In genomic region chr9:51312554-51313317, GRCm38 (mm10) we compare ENCODE assay signal across 14 mouse cellular contexts. TPM values are rescaled to one million over a fixed set of nuclear protein-coding genes. Genes with fewer than 3 reads are reported as not detected.
DNase-seq lines count a peak whose midpoint lies in the region; ATAC-seq and TF ChIP-seq lines count a peak whose summit lies in the region.
"Had no signal": no experiment of that assay in that cellular context is flagged by ENCODE, and none has a peak within 500 bp of the region (broad histone marks: within the 10 kb centered on the region; RNA-seq: fewer than 3 reads in every experiment).

No protein-coding gene starts in this region.

- TF ChIP-seq CTCF in liver, adult 2 months (IDR thresholded peaks at IDR 0.05; ENCODE audit: low read depth, low read length), result no peak
- TF ChIP-seq CTCF in intestine, postnatal 0 days (IDR thresholded peaks at IDR 0.05; ENCODE audit: low read depth), result no peak

- ATAC-seq in embryonic facial prominence, embryonic 13.5 days (ENCODE audit: insufficient number of reproducible peaks, insufficient read depth, low FRiP score, low TSS enrichment, low read depth), result no peak
- ATAC-seq in intestine, postnatal 0 days, result peak; percentile 75

- no peaks in the 10 kb centered on the region for H3K9me3 ChIP-seq in embryonic facial prominence, embryonic 13.5 days
- H3K9me3 ChIP-seq in embryonic facial prominence, embryonic 10.5 days, result no peaks in the 10 kb centered on the region
- no peaks in the 10 kb centered on the region for H3K9me3 ChIP-seq in intestine, postnatal 0 days (ENCODE audit: control insufficient read depth)
- H3K9me3 ChIP-seq: limb, embryonic 13.5 days had no signal

- no peak for TF ChIP-seq POLR2A in liver, adult 2 months (IDR thresholded peaks at IDR 0.05; ENCODE audit: extremely low read depth, insufficient read depth, low read length)

- H3K4me3 ChIP-seq in embryonic facial prominence, embryonic 13.5 days, result no peak overlapping the region
- no peak overlapping the region for H3K4me3 ChIP-seq in embryonic facial prominence, embryonic 10.5 days
- H3K4me3 ChIP-seq in liver, adult 2 months (ENCODE audit: insufficient read depth, low read depth, low read length), result peak overlapping the region; percentile 32
- H3K4me3 ChIP-seq in intestine, postnatal 0 days (ENCODE audit: low read depth, low read length), result no peak overlapping the region
- H3K4me3 ChIP-seq: erythroblast, embryonic 14.5 days; limb, embryonic 13.5 days had no signal

- 52% methylated on average over 18 of the region's 18 CpGs for WGBS in embryonic facial prominence, embryonic 13.5 days
- WGBS in embryonic facial prominence, embryonic 10.5 days, result 81% methylated on average over 18 of the region's 18 CpGs
- 16% methylated on average over 18 of the region's 18 CpGs for WGBS in liver, adult 2 months
- 16% methylated on average over 18 of the region's 18 CpGs for WGBS in intestine, postnatal 0 days

- H3K79me2 ChIP-seq in liver, adult 2 months (ENCODE audit: control insufficient read depth, insufficient read depth, low read length), result no peaks in the 10 kb centered on the region

- H3K36me3 ChIP-seq in embryonic facial prominence, embryonic 13.5 days, result no peaks in the 10 kb centered on the region
- no peaks in the 10 kb centered on the region for H3K36me3 ChIP-seq in embryonic facial prominence, embryonic 10.5 days (replicated peaks)
- H3K36me3 ChIP-seq in liver, adult 2 months (ENCODE audit: control insufficient read depth, insufficient read depth, low read length), result no peaks in the 10 kb centered on the region
- H3K36me3 ChIP-seq in intestine, postnatal 0 days (ENCODE audit: control insufficient read depth, insufficient read depth), result no peaks in the 10 kb centered on the region
- H3K36me3 ChIP-seq: limb, embryonic 13.5 days had no signal

- intact Hi-C loops in left cerebral cortex, postnatal 36 days (cut with DNase I), result no loop called here

- peak overlapping the region; percentile 14; the same call in 1 of the 2 replicates for H3K4me2 ChIP-seq in embryonic facial prominence, embryonic 13.5 days
- peak overlapping the region; percentile 51 for H3K4me2 ChIP-seq in intestine, postnatal 0 days (replicated peaks; ENCODE audit: low read depth)
- H3K4me2 ChIP-seq: limb, embryonic 13.5 days had no signal

- no peak overlapping the region for H3K9ac ChIP-seq in embryonic facial prominence, embryonic 13.5 days
- H3K9ac ChIP-seq in liver, adult 2 months (ENCODE audit: low read depth, low read length), result peak overlapping the region; percentile 34
- no peak overlapping the region for H3K9ac ChIP-seq in intestine, postnatal 0 days (ENCODE audit: low read depth, low read length)
- H3K9ac ChIP-seq: limb, embryonic 13.5 days had no signal

- DNase-seq in embryonic facial prominence, embryonic 10.5 days (ENCODE audit: low spot score), result no peak
- DNase-seq in liver, adult 2 months (ENCODE audit: extremely low read depth, low read depth, low spot score), result peak; percentile 93
- no peak for DNase-seq in liver
- DNase-seq in lung, postnatal 36 days, result peak; percentile 22
- no peak for DNase-seq in left cerebral cortex, postnatal 36 days (ENCODE audit: low spot score in 2 of 2)
- DNase-seq in heart, adult 9 months (ENCODE audit: low spot score in 2 of 2), result no peak
- DNase-seq: gastrocnemius, postnatal 36 days; heart, postnatal 10 days had no signal

- H3K27me3 ChIP-seq in embryonic facial prominence, embryonic 13.5 days, result no peaks in the 10 kb centered on the region
- no peaks in the 10 kb centered on the region for H3K27me3 ChIP-seq in embryonic facial prominence, embryonic 10.5 days (replicated peaks; ENCODE audit: low read depth, poor library complexity, severe bottlenecking)
- H3K27me3 ChIP-seq in liver, adult 2 months (ENCODE audit: control insufficient read depth, insufficient read depth, low read length), result no peaks in the 10 kb centered on the region
- H3K27me3 ChIP-seq in intestine, postnatal 0 days (replicated peaks; ENCODE audit: control insufficient read depth, insufficient read depth, low read length), result peaks cover 42% of the 10 kb centered on the region
- H3K27me3 ChIP-seq: limb, embryonic 13.5 days had no signal

- H3K27ac ChIP-seq in embryonic facial prominence, embryonic 13.5 days, result no peak overlapping the region
- no peak overlapping the region for H3K27ac ChIP-seq in embryonic facial prominence, embryonic 10.5 days (replicated peaks)
- peak overlapping the region; percentile 61 for H3K27ac ChIP-seq in liver, adult 2 months (replicated peaks; ENCODE audit: insufficient read depth, low read depth, low read length)
- no peak overlapping the region for H3K27ac ChIP-seq in intestine, postnatal 0 days (ENCODE audit: low read depth, low read length)
- H3K27ac ChIP-seq: limb, embryonic 13.5 days had no signal

- peaks cover 3% of the 10 kb centered on the region; the same call in 1 of the 2 replicates for H3K4me1 ChIP-seq in embryonic facial prominence, embryonic 13.5 days
- no peaks in the 10 kb centered on the region for H3K4me1 ChIP-seq in embryonic facial prominence, embryonic 10.5 days
- peaks cover 5% of the 10 kb centered on the region for H3K4me1 ChIP-seq in liver, adult 2 months (ENCODE audit: control insufficient read depth, insufficient read depth, low read length)
- no peaks in the 10 kb centered on the region for H3K4me1 ChIP-seq in intestine, postnatal 0 days (replicated peaks; ENCODE audit: control insufficient read depth, insufficient read depth, low read length)
- H3K4me1 ChIP-seq: limb, embryonic 13.5 days had no signal

RNA-seq across cellular contexts. Expression of gene 1810046K07Rik, which starts 16.0 kb away (rescaled TPM):
- polyA plus RNA-seq in embryonic facial prominence, embryonic 13.5 days (2015; fragmentation: Nextera tagmentation; extraction: Ambion mirVana), result not detected in 2 replicates
- polyA plus RNA-seq in embryonic facial prominence, embryonic 10.5 days (2016; fragmentation: Nextera tagmentation; extraction: Ambion mirVana), result not detected in 2 replicates
- total RNA-seq in liver, adult 2 months (2014; rRNA removed), result 3.2 and 4.0 TPM in 2 replicates
- 11.3 and 22.4 TPM in 2 replicates for polyA plus RNA-seq in liver, adult 2 months (2012; rRNA removed)
- polyA plus RNA-seq in intestine, postnatal 0 days (2015; fragmentation: Nextera tagmentation; extraction: Ambion mirVana), result 0.09 and 0.25 TPM in 2 replicates
- total RNA-seq in left cerebral cortex, postnatal 36 days (2021), result not detected
- total RNA-seq: gastrocnemius, postnatal 36 days; heart, postnatal 10 days; layer of hippocampus, postnatal 10 days had no signal
- polyA plus RNA-seq: neural tube, embryonic 14.5 days had no signal

RNA-seq across cellular contexts. Expression of gene Colca2, which starts 34.4 kb away (rescaled TPM):
- 3.3 and 3.7 TPM in 2 replicates for polyA plus RNA-seq in embryonic facial prominence, embryonic 13.5 days (2015; fragmentation: Nextera tagmentation; extraction: Ambion mirVana)
- polyA plus RNA-seq in embryonic facial prominence, embryonic 10.5 days (2016; fragmentation: Nextera tagmentation; extraction: Ambion mirVana), result 1.9 and 2.1 TPM in 2 replicates
- 0.07 and 0.09 TPM in 2 replicates for total RNA-seq in liver, adult 2 months (2014; rRNA removed)
- polyA plus RNA-seq in liver, adult 2 months (2012; rRNA removed), result 0.09 and 0.45 TPM in 2 replicates
- polyA plus RNA-seq in intestine, postnatal 0 days (2015; fragmentation: Nextera tagmentation; extraction: Ambion mirVana), result 1.3 and 1.7 TPM in 2 replicates
- total RNA-seq in left cerebral cortex, postnatal 36 days (2021), result 1 to 10 TPM in 1 of 2 experiments, under 1 TPM in 1; 0.75 to 1.2 TPM
- polyA plus RNA-seq: erythroblast, embryonic 14.5 days had no signal

Comparison
In these comparisons a context has a peak if more than half of its experiments do, and no peak if none do; other contexts are left out.
1. DNase-seq: peak in liver, adult 2 months (single experiment) and lung, postnatal 36 days (single experiment); none in embryonic facial prominence, embryonic 10.5 days (single experiment), liver (single experiment), left cerebral cortex, postnatal 36 days (0 of 2) and heart, adult 9 months (0 of 2).